Mouse (Mus musculus): Measurements from ENCODE around the gene Ism2. TPM values are rescaled to one million over a fixed set of nuclear protein-coding genes. Genes with fewer than 3 reads are reported as not detected.
"Not testable (repeated sequence)": the region's sequence is repeated elsewhere in the genome, so short reads cannot be mapped to it uniquely, and the experiment has no call there.

Ism2 gene
- under 1 TPM in 1 of 2 experiments, not detected in 1; 0.43 TPM for total RNA-seq (2021)

GRCm38 (mm10) chr12:87299657-87300440 is at the start of gene Ism2:
TSS of gene Ism2 (minus strand) at chr12:87299705.
- intact Hi-C loops (cut with DNase I), result no loop called here
- DNase-seq, result peak; percentile 41 to 46

- DNase-seq, result no peak
- intact Hi-C loops (cut with DNase I), result loop anchor here (5.0 kb wide), 1 partner anchor 69 kb away; no protein-coding TSS in a partner anchor
Measured at GRCm38 (mm10) chr12:87348029-87348428, 48.5 kb upstream of the Ism2 start.

- intact Hi-C loops (cut with DNase I), result loop anchor here (5.0 kb wide), 1 partner anchor 70 kb away; no protein-coding TSS in a partner anchor
- DNase-seq, result peak in 1 of 2 experiments; percentile 10
Measured at GRCm38 (mm10) chr12:87347511-87347910, 48.0 kb upstream of the Ism2 start.

GRCm38 (mm10) chr12:87343084-87343605 is 43.6 kb upstream of the Ism2 start:
- no peak for DNase-seq
- intact Hi-C loops (cut with DNase I), result no loop called here

GRCm38 (mm10) chr12:87338082-87338481 is 38.6 kb upstream of the Ism2 start:
- no peak for DNase-seq
- intact Hi-C loops (cut with DNase I), result loop anchor here (10.0 kb wide), 1 partner anchor 573 kb away; no protein-coding TSS in a partner anchor

GRCm38 (mm10) chr12:87334886-87335285 is 35.4 kb upstream of the Ism2 start:
- intact Hi-C loops (cut with DNase I), result loop anchor here (1.0 to 10.0 kb wide), 3 partner anchors 69 to 570 kb away; partner anchors contain the start of genes Ahsa1 and Vipas39
- DNase-seq, result peak; percentile 27 to 56

GRCm38 (mm10) chr12:87333794-87334193 is 34.3 kb upstream of the Ism2 start:
- intact Hi-C loops (cut with DNase I), result loop anchor here (1.0 to 10.0 kb wide), 4 partner anchors 67 to 569 kb away; partner anchors contain the start of genes Ahsa1 and Vipas39
- no peak for DNase-seq

GRCm38 (mm10) chr12:87332511-87332910 is 33.0 kb upstream of the Ism2 start:
- intact Hi-C loops (cut with DNase I), result loop anchor here (2.0 to 10.0 kb wide), 3 partner anchors 80 to 568 kb away; no protein-coding TSS in a partner anchor
- peak in 1 of 2 experiments; percentile 15 for DNase-seq

GRCm38 (mm10) chr12:87331908-87332307 is 32.4 kb upstream of the Ism2 start:
- no peak for DNase-seq
- intact Hi-C loops (cut with DNase I), result loop anchor here (2.0 to 10.0 kb wide), 3 partner anchors 80 to 567 kb away; no protein-coding TSS in a partner anchor

- intact Hi-C loops (cut with DNase I), result loop anchor here (5.0 to 10.0 kb wide), 2 partner anchors 79 to 566 kb away; no protein-coding TSS in a partner anchor
- DNase-seq, result no peak
Measured at GRCm38 (mm10) chr12:87331053-87331456, 31.6 kb upstream of the Ism2 start.

GRCm38 (mm10) chr12:87330213-87330612 is 30.7 kb upstream of the Ism2 start:
- no peak for DNase-seq
- intact Hi-C loops (cut with DNase I), result loop anchor here (5.0 to 10.0 kb wide), 2 partner anchors 78 to 565 kb away; no protein-coding TSS in a partner anchor

GRCm38 (mm10) chr12:87328025-87328424 is 28.5 kb upstream of the Ism2 start:
- intact Hi-C loops (cut with DNase I), result no loop called here
- DNase-seq, result no peak

GRCm38 (mm10) chr12:87327610-87328009 is 28.1 kb upstream of the Ism2 start:
- DNase-seq, result no peak

GRCm38 (mm10) chr12:87325452-87325851 is 25.9 kb upstream of the Ism2 start:
- no peak for DNase-seq
- intact Hi-C loops (cut with DNase I), result no loop called here

More at GRCm38 (mm10) chr12:87327610-87328009, 28.1 kb upstream of the Ism2 start:
- intact Hi-C loops (cut with DNase I), result no loop called here

- no peak for DNase-seq
- intact Hi-C loops (cut with DNase I), result no loop called here
Measured at GRCm38 (mm10) chr12:87319229-87319628, 19.7 kb upstream of the Ism2 start.

GRCm38 (mm10) chr12:87317951-87318350 is 18.4 kb upstream of the Ism2 start:
- no peak for DNase-seq
- intact Hi-C loops (cut with DNase I), result no loop called here

GRCm38 (mm10) chr12:87313098-87313497 is 13.6 kb upstream of the Ism2 start:
- no peak for DNase-seq
- intact Hi-C loops (cut with DNase I), result no loop called here

- intact Hi-C loops (cut with DNase I); DNase-seq: not testable (repeated sequence)
Measured at GRCm38 (mm10) chr12:87306584-87306844, 7.0 kb upstream of the Ism2 start.

GRCm38 (mm10) chr12:87305767-87306583 is 6.5 kb upstream of the Ism2 start:
- intact Hi-C loops (cut with DNase I), result no loop called here
- peak; percentile 3 to 7 for DNase-seq

GRCm38 (mm10) chr12:87301189-87301588 is 1.7 kb upstream of the Ism2 start:
- intact Hi-C loops (cut with DNase I), result no loop called here

GRCm38 (mm10) chr12:87300441-87300690 is 861 bp upstream of the Ism2 start:
- intact Hi-C loops (cut with DNase I), result no loop called here
- DNase-seq, result peak in 1 of 2 experiments; percentile 23

More at GRCm38 (mm10) chr12:87301189-87301588, 1.7 kb upstream of the Ism2 start:
- DNase-seq, result no peak
